Mouse (Mus musculus) E14TG2a.4 (cell line): ENCODE measurements at regions not wholly inside any gene's neighbourhood (a gene's known extent, or its start where the extent isn't known, plus 50 kb on each side); places are given as distances from the start of the nearest gene placed in this dataset.

Experiments used
- CTCF ChIP-seq: conservative IDR thresholded peaks from 2 replicates; pipeline ENCODE4 v1.5.1; 2014; ENCODE audit warnings: low read length
- NANOG ChIP-seq: IDR thresholded peaks from 2 replicates; pipeline ENCODE4 v1.6.1; 2014; ENCODE audit warnings: borderline replicate concordance, low read length, mixed read lengths

- TF ChIP-seq CTCF (no peak), NANOG (no peak)
Observed at GRCm38 (mm10) chr4:7363508-7363907, 875.3 kb downstream of the Car8 start.
